Comparison of ENCODE assay signal across 8 mouse cellular contexts in genomic region chr11:95824071-95824876, GRCm38 (mm10). TPM values are rescaled to one million over a fixed set of nuclear protein-coding genes. Genes with fewer than 3 reads are reported as not detected.
DNase-seq lines count a peak whose midpoint lies in the region; ATAC-seq lines count a peak whose summit lies in the region.

Gene Phospho1, plus strand, starts transcription at chr11:95824499.

- peak; percentile 76 for DNase-seq in WW6 (ENCODE audit: low read depth, low spot score)
- peak; percentile 91 to 93 for DNase-seq in cerebellum, postnatal 36 days
- DNase-seq in gastrocnemius, adult 18-20 months (ENCODE audit: low spot score) = peak; percentile 93
- DNase-seq in left cerebral cortex, adult 9 months (ENCODE audit: low spot score in 2 of 2) = peak; percentile 58 to 83
- peak; percentile 90 for DNase-seq in right cerebral cortex, postnatal 14 days
- peak; percentile 85 to 91 for DNase-seq in urinary bladder, postnatal 36 days (ENCODE audit: low spot score in 2 of 2)

- peak within 1 kb of the TSS; percentile 80 for H3K4me3 ChIP-seq in hindbrain, embryonic 16.5 days (ENCODE audit: low read length)

- no peaks in the 10 kb centered on the region for H3K9me3 ChIP-seq in hindbrain, embryonic 16.5 days (ENCODE audit: control insufficient read depth, low read length)

- peak; percentile 99 for ATAC-seq in hindbrain, embryonic 16.5 days
- peak; percentile 84 for ATAC-seq in megakaryocyte progenitor cell, adult 5-6 weeks (replicated peaks; ENCODE audit: poor library complexity)

- H3K4me2 ChIP-seq in hindbrain, embryonic 16.5 days (ENCODE audit: low read length) = peak within 1 kb of the TSS; percentile 100

- H3K27ac ChIP-seq in hindbrain, embryonic 16.5 days (ENCODE audit: low read depth, low read length) = no peak within 1 kb of the TSS

- under 1% methylated on average over 43 of the region's 78 CpGs for WGBS in hindbrain, embryonic 16.5 days

- H3K27me3 ChIP-seq in hindbrain, embryonic 16.5 days (replicated peaks; ENCODE audit: control insufficient read depth, insufficient read depth, low read length) = peaks cover 31% of the 10 kb centered on the region

- no peaks in the 10 kb centered on the region for H3K36me3 ChIP-seq in hindbrain, embryonic 16.5 days (ENCODE audit: control insufficient read depth, insufficient read depth, low read length)

- H3K9ac ChIP-seq in hindbrain, embryonic 16.5 days (ENCODE audit: low read depth, low read length) = peak within 1 kb of the TSS; percentile 79

- H3K4me1 ChIP-seq in hindbrain, embryonic 16.5 days (ENCODE audit: control insufficient read depth, insufficient read depth, low read depth, low read length) = peaks cover 10% of the 10 kb centered on the region

RNA-seq across cellular contexts. Expression of gene Phospho1, which starts in this region (rescaled TPM):
- total RNA-seq in gastrocnemius, adult 18-20 months (2021) = 100 to 1,000 TPM; 355 to 388 TPM
- polyA plus RNA-seq in hindbrain, embryonic 16.5 days (2015; fragmentation: Nextera tagmentation; extraction: Ambion mirVana) = 0.54 TPM in 1 of 2 replicates, not detected in the other
- total RNA-seq in megakaryocyte progenitor cell, adult 5-6 weeks (2015) = 0.47 and 1.3 TPM in 2 replicates
- total RNA-seq in megakaryocyte progenitor cell, adult 5-6 weeks (2017) = 0.62 TPM in 1 of 2 replicates, not detected in the other

Comparison
In these comparisons a context has a peak if more than half of its experiments do, and no peak if none do; other contexts are left out.
1. RNA of gene Phospho1 (total RNA-seq): 355 to 388 TPM in gastrocnemius, adult 18-20 months; 0.47 to 1.3 TPM in megakaryocyte progenitor cell, adult 5-6 weeks; every median in the first group is over 100 times any median in the second.
2. Peak in ATAC-seq, H3K4me3 ChIP-seq, H3K9ac ChIP-seq and H3K4me2 ChIP-seq in hindbrain, embryonic 16.5 days; RNA of the gene not detected or under 1 TPM.
3. Peak in every context shown above with its lines, with median percentiles within 50 percentile points of each other: DNase-seq.